Mouse (Mus musculus): ENCODE results near the gene Clec4e.

DNA sequence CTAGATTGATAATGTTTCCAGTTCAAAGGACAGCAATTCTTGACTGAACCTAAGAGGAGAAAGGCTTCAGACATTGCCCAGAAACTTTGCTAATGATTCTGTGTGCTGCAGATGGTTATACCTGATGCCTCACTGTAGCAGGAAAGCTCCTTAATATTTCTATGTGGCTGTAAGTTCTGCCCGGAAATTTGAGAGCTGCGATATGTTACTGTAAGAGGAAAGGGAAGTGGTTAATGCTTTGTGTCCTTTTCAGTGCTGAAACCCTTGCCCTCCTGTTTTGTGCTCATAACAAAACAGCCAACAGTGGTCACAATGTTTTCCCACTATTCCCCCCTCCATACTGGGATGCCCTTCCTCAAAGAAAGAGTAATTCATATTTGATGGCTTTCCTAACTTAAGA lies 3.4 kb downstream of the Clec4e start:
- TF ChIP-seq RCOR1 (conservative IDR thresholded peaks at IDR 0.05; ENCODE audit: low read depth, low read length) (no peak), MEF2A (IDR thresholded peaks at IDR 0.05; ENCODE audit: borderline replicate concordance, low read depth, low read length) (no peak), POLR2AphosphoS2 (IDR thresholded peaks at IDR 0.05; ENCODE audit: low read depth, low read length) (no peak)
